Mouse (Mus musculus) kidney, embryonic 14.5 days (tissue): Measurements from ENCODE around the gene Tmem269. TPM values are rescaled to one million over a fixed set of nuclear protein-coding genes. Genes with fewer than 3 reads are reported as not detected.
A peak's percentile ranks its signal among the peaks of the same experiment; 100 is the strongest.

Experiments used
- ATAC-seq: fragments of 200-750 bp; cut with Nextera tagmentation; 2 replicates; pipeline ENCODE4 v1.8.0; 2017; ENCODE audit warnings: moderate number of reproducible peaks, mild to moderate bottlenecking, moderate TSS enrichment, moderate library complexity; ENCODE audit not compliant: low FRiP score, low TSS enrichment
- H3K27ac ChIP-seq: fragments of 300-500 bp; sonication (generic); 2 replicates; pipeline ENCODE4 v1.5.1; 2014; ENCODE audit warnings: low read depth, mild to moderate bottlenecking, low read length, moderate library complexity, mixed read lengths
- H3K27me3 ChIP-seq: fragments of 300-500 bp; sonication (generic); 2 replicates; pipeline ENCODE4 v1.6.1; 2014; ENCODE audit warnings: mild to moderate bottlenecking, low read length; ENCODE audit not compliant: control insufficient read depth, insufficient read depth
- H3K36me3 ChIP-seq: fragments of 300-500 bp; sonication (generic); 2 replicates; pipeline ENCODE4 v1.6.1; 2014; ENCODE audit warnings: low read length, mixed read lengths; ENCODE audit not compliant: control insufficient read depth, insufficient read depth
- H3K4me1 ChIP-seq: fragments of 300-500 bp; sonication (generic); 2 replicates; pipeline ENCODE4 v1.6.1; 2014; ENCODE audit warnings: low read length, mixed read lengths; ENCODE audit not compliant: control insufficient read depth, insufficient read depth
- H3K4me2 ChIP-seq: fragments of 300-500 bp; sonication (generic); replicated peaks from 2 replicates; pipeline ENCODE4 v1.6.1; 2014; ENCODE audit warnings: low read depth, mild to moderate bottlenecking, low read length
- H3K4me3 ChIP-seq: fragments of 300-500 bp; sonication (generic); 2 replicates; pipeline ENCODE4 v1.5.1; 2014; ENCODE audit warnings: mild to moderate bottlenecking, low read length
- H3K9ac ChIP-seq: fragments of 300-500 bp; sonication (generic); 2 replicates; pipeline ENCODE4 v1.6.1; 2014; ENCODE audit warnings: low read depth, mild to moderate bottlenecking, low read length, moderate library complexity
- H3K9me3 ChIP-seq: fragments of 300-500 bp; sonication (generic); 2 replicates; pipeline ENCODE4 v1.6.1; 2016; ENCODE audit warnings: low read length; ENCODE audit not compliant: control insufficient read depth
- WGBS: fragments of 180-500 bp; shearing (Covaris S2); extraction: QIAGEN DNeasy Blood & Tissue Kit; methylation state at CpG from one replicate; pipeline ENCODE4 v1.1.7; 2014; 5-methylcytosine and 5-hydroxymethylcytosine counted together
- polyA plus RNA-seq: library from polyadenylated mRNA; unstranded; fragments of >200 nt; fragmentation: Nextera tagmentation; extraction: Ambion mirVana; gene quantifications from 2 replicates; pipeline ENCODE4 v1.2.1, GENCODE M21; 2014

Tmem269 gene
- polyA plus RNA-seq, 1 experiment from 2014 or later, result not detected

DNA sequence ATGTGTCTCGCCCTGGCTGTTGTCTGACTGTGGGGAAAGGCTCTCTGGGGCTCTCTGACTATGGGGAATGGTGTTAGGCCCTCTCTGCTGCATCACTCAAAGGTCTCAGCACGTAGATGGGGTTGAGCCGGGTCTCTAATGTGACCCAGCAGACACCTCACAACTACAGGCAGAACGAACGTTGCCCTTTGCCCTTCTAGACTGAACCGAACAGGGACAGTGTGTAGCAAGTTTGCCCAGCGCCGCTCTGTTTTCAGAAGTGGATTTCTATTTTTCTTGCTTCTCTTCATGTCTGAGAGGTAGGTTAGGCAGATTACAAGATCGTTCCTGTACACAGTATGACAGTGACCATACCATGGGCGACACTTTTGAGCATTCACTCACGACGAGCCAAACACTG, 24.6 kb upstream of the Tmem269 start:
- H3K9me3 ChIP-seq, result no peaks in the 10 kb centered on the region
- H3K4me2 ChIP-seq, result no peak overlapping the region
- no peak overlapping the region for H3K27ac ChIP-seq
- H3K4me1 ChIP-seq, result no peaks in the 10 kb centered on the region
- no peak overlapping the region for H3K4me3 ChIP-seq
- whole genome bisulfite sequencing, result 90% methylated on average over 12 of the region's 12 CpGs
- H3K36me3 ChIP-seq, result peaks cover 27% of the 10 kb centered on the region; the same call in 1 of the 2 replicates
- ATAC-seq, result no peak
- no peaks in the 10 kb centered on the region for H3K27me3 ChIP-seq
- no peak overlapping the region for H3K9ac ChIP-seq

DNA sequence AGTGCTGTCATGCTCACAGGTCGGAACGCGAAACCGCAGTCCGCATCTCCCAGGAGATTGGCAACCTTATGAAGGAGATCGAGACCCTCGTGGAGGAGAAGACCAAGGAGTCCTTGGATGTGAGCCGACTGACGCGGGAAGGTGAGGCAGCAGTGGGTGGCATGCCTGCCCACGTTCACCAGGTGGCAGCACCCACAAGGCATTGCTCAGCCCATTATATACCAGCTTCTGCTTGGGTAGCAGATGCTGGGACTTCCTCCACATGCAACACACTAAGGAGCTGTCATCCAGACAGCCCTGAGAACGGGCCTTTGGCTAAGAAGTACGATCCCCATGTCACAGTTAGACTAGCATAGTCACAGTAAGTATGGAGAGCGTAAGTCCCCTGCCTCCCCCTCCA, 23.6 kb upstream of the Tmem269 start:
- WGBS, result 92% methylated on average over 14 of the region's 14 CpGs
- H3K4me3 ChIP-seq, result no peak overlapping the region
- no peaks in the 10 kb centered on the region for H3K4me1 ChIP-seq
- H3K4me2 ChIP-seq, result no peak overlapping the region
- no peaks in the 10 kb centered on the region for H3K27me3 ChIP-seq
- no peak overlapping the region for H3K27ac ChIP-seq
- no peak for ATAC-seq
- H3K36me3 ChIP-seq, result peaks cover 28% of the 10 kb centered on the region; the same call in 1 of the 2 replicates
- no peaks in the 10 kb centered on the region for H3K9me3 ChIP-seq
- H3K9ac ChIP-seq, result no peak overlapping the region

DNA sequence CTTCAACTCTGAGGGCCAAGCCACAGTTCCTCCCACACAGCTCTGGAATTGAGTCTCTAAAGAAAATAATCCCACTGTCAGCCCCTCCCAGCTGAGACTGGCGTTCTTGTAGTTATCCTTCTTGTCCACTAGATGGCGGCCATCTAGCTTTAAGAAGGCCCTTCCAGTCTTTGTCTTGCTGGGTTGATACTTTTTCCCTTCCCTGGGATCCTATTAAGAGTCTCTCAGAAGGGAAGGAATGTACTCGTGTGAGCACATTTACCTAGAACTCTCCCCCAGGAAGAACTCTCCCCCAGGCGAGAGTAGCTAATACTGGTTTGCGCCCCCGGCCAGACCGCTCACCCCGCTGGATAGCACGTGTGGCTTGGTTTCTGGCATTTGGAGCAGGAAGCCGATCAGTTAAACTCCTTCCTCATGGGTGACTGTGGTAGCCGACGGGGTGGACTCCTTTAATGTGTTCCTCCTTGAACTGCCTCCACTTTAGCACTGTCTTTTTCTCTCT, 21.2 kb upstream of the Tmem269 start:
- Histone ChIP-seq H3K4me1 (no peaks in the 10 kb centered on the region), H3K27me3 (no peaks in the 10 kb centered on the region), H3K4me3 (no peak overlapping the region), H3K9ac (peak overlapping the region; percentile 47; the same call in 1 of the 2 replicates), H3K4me2 (no peak overlapping the region; the same call in 1 of the 2 replicates), H3K36me3 (peaks cover 28% of the 10 kb centered on the region; the same call in 1 of the 2 replicates), H3K27ac (0 out of 2 replicates have a peak overlapping the region, but pooled peaks have one; percentile 55), H3K9me3 (no peaks in the 10 kb centered on the region)
- ATAC-seq, result peak; percentile 79
- 43% methylated on average over 12 of the region's 12 CpGs for WGBS

DNA sequence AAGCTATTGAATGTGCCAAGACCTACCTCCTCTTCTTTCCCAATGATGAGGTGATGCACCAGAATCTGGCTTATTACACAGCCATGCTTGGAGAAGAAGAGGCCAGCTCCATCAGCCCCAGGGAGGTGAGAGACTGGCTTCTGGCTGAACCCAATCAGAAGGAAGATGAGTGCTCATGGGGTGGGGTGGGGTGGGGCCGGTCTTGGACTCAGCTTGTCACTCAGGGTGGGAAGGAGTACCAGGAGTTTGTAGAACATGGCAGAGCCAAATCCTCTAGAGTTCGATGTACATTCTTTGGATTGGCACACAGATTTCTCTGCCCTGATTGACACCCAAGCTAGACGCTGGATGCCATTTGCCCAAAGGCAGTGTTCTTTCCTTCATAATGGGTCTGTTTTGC, 20.6 kb upstream of the Tmem269 start:
- no peaks in the 10 kb centered on the region for H3K27me3 ChIP-seq
- no peak overlapping the region for H3K4me3 ChIP-seq
- no peaks in the 10 kb centered on the region for H3K4me1 ChIP-seq
- 76% methylated on average over 3 of the region's 3 CpGs for WGBS
- no peak overlapping the region for H3K27ac ChIP-seq
- H3K4me2 ChIP-seq, result no peak overlapping the region
- H3K9ac ChIP-seq, result no peak overlapping the region
- ATAC-seq, result peak; percentile 2; the same call in 1 of the 2 replicates
- no peaks in the 10 kb centered on the region for H3K9me3 ChIP-seq
- H3K36me3 ChIP-seq, result peaks cover 26% of the 10 kb centered on the region; the same call in 1 of the 2 replicates

DNA sequence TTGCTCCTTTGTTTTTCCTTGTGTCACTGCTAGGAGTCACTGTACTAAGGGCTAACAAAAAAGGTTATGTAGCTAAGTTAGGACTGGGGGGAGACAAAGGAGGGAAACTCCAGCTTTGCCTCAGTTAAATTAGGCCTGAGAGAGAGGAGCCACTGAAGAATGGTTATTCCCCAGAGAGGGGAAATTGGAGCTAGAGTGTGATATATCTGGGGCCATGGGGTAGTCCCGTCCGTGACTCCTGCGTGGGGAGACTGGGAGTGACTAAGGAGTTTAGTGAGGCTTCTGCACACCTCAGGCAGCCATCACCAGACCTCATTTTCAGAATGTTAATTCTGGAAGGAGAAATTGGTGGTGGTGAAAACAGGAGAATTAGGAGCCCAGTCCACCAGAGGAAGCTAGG, 16.3 kb upstream of the Tmem269 start:
- WGBS, result 60% methylated on average over 3 of the region's 3 CpGs
- H3K27ac ChIP-seq, result no peak overlapping the region
- no peak for ATAC-seq
- H3K4me2 ChIP-seq, result peak overlapping the region; percentile 84
- H3K27me3 ChIP-seq, result no peaks in the 10 kb centered on the region
- peaks cover 5% of the 10 kb centered on the region for H3K4me1 ChIP-seq
- no peaks in the 10 kb centered on the region for H3K9me3 ChIP-seq
- peak overlapping the region; percentile 72; the same call in 1 of the 2 replicates for H3K9ac ChIP-seq
- H3K36me3 ChIP-seq, result peaks cover 8% of the 10 kb centered on the region; the same call in 1 of the 2 replicates
- peak overlapping the region; percentile 69; the same call in 1 of the 2 replicates for H3K4me3 ChIP-seq

DNA sequence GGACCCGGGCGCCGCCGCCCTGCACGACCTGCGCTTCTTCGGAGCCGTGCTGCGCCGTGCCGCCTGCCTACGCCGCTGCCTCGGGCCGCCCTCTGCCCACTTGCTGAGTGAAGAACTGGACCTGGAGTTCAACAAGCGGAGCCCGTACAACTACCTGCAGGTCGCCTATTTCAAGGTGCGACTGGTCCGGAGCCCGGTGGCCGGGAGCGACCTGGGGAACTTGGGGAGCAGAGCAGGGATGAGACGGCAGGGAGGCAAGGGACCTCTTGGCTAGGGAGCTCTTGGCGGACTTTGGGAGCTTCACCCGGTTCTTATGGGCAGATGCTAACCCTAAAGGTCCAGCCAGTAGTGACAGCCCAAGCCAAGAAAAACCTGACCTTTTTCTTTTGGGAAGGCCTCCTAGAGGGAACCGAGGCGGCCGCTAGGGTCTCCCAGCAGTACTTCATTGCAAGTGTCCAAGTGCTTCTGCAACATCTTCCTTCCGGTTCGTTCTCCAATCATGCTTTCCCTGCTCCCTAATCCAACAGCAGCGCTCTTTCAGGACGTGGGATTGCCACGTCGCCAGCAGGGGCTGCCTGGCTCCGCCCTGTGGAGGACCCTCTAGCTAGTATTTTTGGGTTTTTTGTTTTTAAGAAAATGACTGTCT, 15.4 kb upstream of the Tmem269 start:
- ATAC-seq, result peak; percentile 37
- peaks cover 5% of the 10 kb centered on the region for H3K4me1 ChIP-seq
- H3K9ac ChIP-seq, result peak overlapping the region; percentile 72
- peak overlapping the region; percentile 84 for H3K4me2 ChIP-seq
- H3K9me3 ChIP-seq, result no peaks in the 10 kb centered on the region
- no peaks in the 10 kb centered on the region for H3K27me3 ChIP-seq
- H3K4me3 ChIP-seq, result peak overlapping the region; percentile 69
- peaks cover 8% of the 10 kb centered on the region; the same call in 1 of the 2 replicates for H3K36me3 ChIP-seq
- peak overlapping the region; percentile 57 for H3K27ac ChIP-seq
- WGBS, result under 1% methylated on average over 36 of the region's 36 CpGs

DNA sequence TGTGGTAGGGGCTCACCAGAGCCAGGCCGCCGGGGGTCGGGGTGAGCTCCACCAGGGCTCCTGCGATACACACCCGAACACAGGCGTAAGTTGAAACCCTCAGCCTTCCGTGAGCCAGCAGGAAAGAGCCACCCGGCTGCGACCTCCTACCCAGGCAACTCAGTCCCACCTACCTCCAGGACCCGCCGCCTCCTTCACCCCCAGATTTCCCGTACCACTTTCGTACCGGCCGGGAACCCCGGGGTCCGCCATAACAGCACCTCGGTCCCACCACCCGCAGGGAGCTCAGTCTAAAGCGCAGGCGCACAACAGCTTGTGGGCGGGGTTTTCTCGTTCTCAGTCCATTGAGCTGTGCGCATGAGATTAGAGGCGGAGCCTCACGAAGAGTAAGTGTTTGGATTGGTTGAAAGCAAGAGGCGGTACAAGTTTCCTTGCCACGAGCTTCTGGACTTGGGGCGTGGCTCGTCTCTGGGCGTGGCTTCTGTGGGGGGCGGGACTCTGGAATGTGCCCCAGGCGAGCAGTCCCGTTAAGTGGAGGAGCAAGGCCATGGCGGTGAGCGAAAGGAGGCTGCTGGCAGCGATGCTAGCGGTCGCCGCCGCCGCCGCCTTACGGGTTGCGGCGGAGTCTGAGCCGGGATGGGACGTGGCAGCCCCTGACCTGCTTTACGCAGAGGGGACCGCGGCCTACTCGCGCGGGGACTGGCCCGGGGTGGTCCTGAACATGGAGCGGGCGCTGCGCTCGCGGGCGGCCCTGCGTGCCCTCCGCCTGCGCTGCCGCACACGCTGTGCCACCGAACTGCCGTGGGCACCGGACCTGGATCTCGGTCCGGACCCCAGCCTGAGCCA, 14.6 kb upstream of the Tmem269 start, which contains the start of the genes AU022252 and P3h1:
TSS of gene AU022252 (minus strand) at position 303 of the 846 bp plus-strand sequence.
TSS of gene P3h1 (plus strand) at position 506 of the 846 bp plus-strand sequence.
- Histone ChIP-seq H3K4me2 (peak within 1 kb of the TSS; percentile 84), H3K27ac (peak within 1 kb of the TSS; percentile 57), H3K9me3 (no peaks in the 10 kb centered on the region), H3K4me3 (peak within 1 kb of the TSS; percentile 69), H3K9ac (peak within 1 kb of the TSS; percentile 72), H3K36me3 (peaks cover 13% of the 10 kb centered on the region), H3K27me3 (no peaks in the 10 kb centered on the region), H3K4me1 (peaks cover 5% of the 10 kb centered on the region)
- ATAC-seq, result peak; percentile 98
- WGBS, result under 1% methylated on average over 71 of the region's 71 CpGs

DNA sequence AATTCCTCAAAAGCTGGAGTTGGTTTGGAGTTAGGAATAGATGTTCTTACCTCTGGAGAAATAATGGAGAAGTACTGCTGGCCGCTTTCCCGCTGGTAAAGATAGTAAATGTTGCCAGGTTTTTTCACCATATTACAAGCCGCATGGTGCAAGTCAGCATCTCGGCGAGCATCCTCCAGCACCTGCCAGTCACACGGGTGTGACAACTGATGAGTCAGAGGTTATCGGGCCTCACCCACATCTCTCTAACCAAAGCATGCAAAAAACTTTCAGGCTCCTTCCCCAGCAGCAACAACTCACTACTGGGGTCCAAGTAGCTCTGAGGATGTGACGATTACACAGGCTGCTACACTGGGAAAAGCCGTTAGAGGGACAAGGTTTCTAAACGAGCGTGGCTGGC, 8.7 kb upstream of the Tmem269 start:
- H3K4me3 ChIP-seq, result no peak overlapping the region
- H3K36me3 ChIP-seq, result peaks cover 41% of the 10 kb centered on the region
- 95% methylated on average over 11 of the region's 11 CpGs for WGBS

More for the DNA sequence above, 8.7 kb upstream of the Tmem269 start:
- no peak for ATAC-seq
- peaks cover 5% of the 10 kb centered on the region for H3K4me1 ChIP-seq
- no peaks in the 10 kb centered on the region for H3K27me3 ChIP-seq
- no peak overlapping the region for H3K27ac ChIP-seq
- no peaks in the 10 kb centered on the region for H3K9me3 ChIP-seq
- H3K9ac ChIP-seq, result no peak overlapping the region
- H3K4me2 ChIP-seq, result no peak overlapping the region
